Mouse (Mus musculus) stomach, embryonic 16.5 days (tissue): ENCODE results near the gene Cacnb3. TPM values are rescaled to one million over a fixed set of nuclear protein-coding genes. Genes with fewer than 3 reads are reported as not detected.
"Not testable (repeated sequence)": the region's sequence is repeated elsewhere in the genome, so short reads cannot be mapped to it uniquely, and the experiment has no call there.

Experiments used
- ATAC-seq: fragments of 200-750 bp; cut with Nextera tagmentation; 2 replicates; pipeline ENCODE4 v1.8.0; 2017; ENCODE audit warnings: moderate number of reproducible peaks, moderate TSS enrichment; ENCODE audit not compliant: insufficient read depth, low FRiP score
- H3K27ac ChIP-seq: fragments of 300-500 bp; sonication (generic); 2 replicates; pipeline ENCODE4 v1.5.1; 2014; ENCODE audit warnings: low read length
- H3K27me3 ChIP-seq: fragments of 300-500 bp; sonication (generic); 2 replicates; pipeline ENCODE4 v1.6.1; 2014; ENCODE audit warnings: low read length, control low read depth, mixed read lengths; ENCODE audit not compliant: control insufficient read depth, insufficient read depth
- H3K36me3 ChIP-seq: fragments of 300-500 bp; sonication (generic); 2 replicates; pipeline ENCODE4 v1.6.1; 2014; ENCODE audit warnings: low read length; ENCODE audit not compliant: control insufficient read depth, insufficient read depth
- H3K4me1 ChIP-seq: fragments of 300-500 bp; sonication (generic); 2 replicates; pipeline ENCODE4 v1.6.1; 2014; ENCODE audit warnings: low read length, control low read depth, mixed read lengths; ENCODE audit not compliant: control insufficient read depth, insufficient read depth
- H3K4me2 ChIP-seq: fragments of 300-500 bp; sonication (generic); 2 replicates; pipeline ENCODE4 v1.6.1; 2014; ENCODE audit warnings: low read depth, low read length, mixed read lengths
- H3K4me3 ChIP-seq: fragments of 300-500 bp; sonication (generic); replicated peaks from 2 replicates; pipeline ENCODE4 v1.5.1; 2014; ENCODE audit warnings: mild to moderate bottlenecking, low read length
- H3K9ac ChIP-seq: fragments of 300-500 bp; sonication (generic); 2 replicates; pipeline ENCODE4 v1.6.1; 2014; ENCODE audit warnings: low read length
- H3K9me3 ChIP-seq: fragments of 300-500 bp; sonication (generic); replicated peaks from 2 replicates; pipeline ENCODE4 v1.6.1; 2016; ENCODE audit warnings: low read length, control low read depth; ENCODE audit not compliant: control insufficient read depth
- WGBS: fragments of 180-500 bp; shearing (Covaris S2); extraction: QIAGEN DNeasy Blood & Tissue Kit; methylation state at CpG from one replicate; pipeline ENCODE4 v1.1.7; 2014; 5-methylcytosine and 5-hydroxymethylcytosine counted together
- polyA plus RNA-seq: library from polyadenylated mRNA; unstranded; fragments of >200 nt; fragmentation: Nextera tagmentation; extraction: Ambion mirVana; gene quantifications from 2 replicates; pipeline ENCODE4 v1.2.1, GENCODE M21; 2015

Gene Cacnb3
- polyA plus RNA-seq = 27.3 and 28.2 TPM in 2 replicates

DNA sequence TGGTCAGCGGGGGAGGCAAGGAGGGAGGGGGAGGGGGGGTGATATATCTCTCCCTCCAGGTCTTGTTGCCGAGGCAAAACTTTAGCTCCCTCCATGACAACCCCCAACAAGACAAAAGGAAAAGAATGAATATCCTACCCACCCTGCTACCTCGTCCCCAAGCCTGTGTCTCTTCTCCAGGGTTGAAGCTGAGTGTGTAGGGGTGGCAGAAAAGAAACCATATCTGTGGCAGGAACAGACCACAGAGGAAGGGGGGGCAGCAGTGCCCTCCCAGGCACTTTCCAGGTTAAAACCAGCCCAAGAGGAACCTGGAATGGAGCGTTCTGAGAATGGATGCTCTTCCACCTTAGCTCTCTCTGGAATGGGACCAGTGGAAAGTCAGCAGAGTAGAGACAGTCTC, at the start of gene Cacnb3:
Gene Cacnb3 (plus strand): TSS at position 301 of the 400 bp plus-strand sequence.
- WGBS = 45% methylated on average over 4 of the region's 4 CpGs
- Histone ChIP-seq H3K4me1 (peaks cover 44% of the 10 kb centered on the region), H3K4me3 (peak within 1 kb of the TSS; percentile 75), H3K4me2 (peak within 1 kb of the TSS; percentile 95), H3K36me3 (no peaks in the 10 kb centered on the region), H3K27me3 (peaks cover 16% of the 10 kb centered on the region), H3K9ac (peak within 1 kb of the TSS; percentile 74), H3K9me3 (no peaks in the 10 kb centered on the region), H3K27ac (peak within 1 kb of the TSS; percentile 74)
- no peak for ATAC-seq

DNA sequence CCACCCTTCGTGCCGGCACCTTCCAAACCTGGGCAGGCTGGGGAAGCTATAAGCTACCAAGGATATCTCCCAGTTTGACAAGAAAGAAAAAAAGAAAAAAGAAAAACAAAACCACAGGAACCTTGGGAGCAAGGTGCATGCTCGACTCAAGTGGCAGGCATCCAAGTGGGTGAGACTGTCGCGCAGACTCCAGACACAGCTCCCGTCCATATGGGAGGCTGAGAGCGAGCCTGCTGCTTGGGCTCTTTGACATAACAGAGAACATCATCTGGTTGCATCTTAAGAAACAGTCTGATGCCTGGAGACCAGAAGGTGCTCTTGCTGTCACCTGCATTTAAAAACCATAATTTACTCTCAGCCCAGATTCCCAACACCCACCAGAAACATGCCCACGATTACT, 48.2 kb upstream of the Cacnb3 start:
- 67% methylated on average over 8 of the region's 8 CpGs for WGBS
- ATAC-seq = no peak

DNA sequence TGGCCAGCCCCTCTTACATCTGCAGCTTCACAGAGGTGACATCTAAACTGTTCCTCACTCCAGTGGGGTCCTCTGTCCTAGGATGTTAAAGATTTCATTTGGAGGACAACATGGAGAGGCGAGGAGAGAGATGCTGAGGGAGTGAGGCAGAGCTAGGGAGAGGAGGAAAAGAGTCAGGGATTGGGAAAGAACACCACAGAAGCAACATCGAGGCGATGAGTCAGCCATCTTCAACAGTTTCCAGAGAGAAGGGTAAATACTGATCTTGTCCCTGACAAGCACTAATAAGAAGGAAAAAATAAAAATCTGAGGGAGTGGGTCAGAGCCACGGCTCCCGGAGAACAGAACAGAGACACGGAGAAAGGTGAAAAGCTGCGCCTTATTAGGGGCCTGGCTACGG, 47.6 kb upstream of the Cacnb3 start:
- H3K4me2 ChIP-seq = no peak overlapping the region
- no peak overlapping the region for H3K9ac ChIP-seq
- no peaks in the 10 kb centered on the region for H3K4me1 ChIP-seq
- no peak for ATAC-seq
- no peak overlapping the region for H3K4me3 ChIP-seq
- WGBS = 72% methylated on average over 8 of the region's 8 CpGs
- H3K9me3 ChIP-seq = no peaks in the 10 kb centered on the region
- no peaks in the 10 kb centered on the region for H3K36me3 ChIP-seq
- H3K27ac ChIP-seq = no peak overlapping the region
- H3K27me3 ChIP-seq = no peaks in the 10 kb centered on the region

More for the DNA sequence above, 48.2 kb upstream of the Cacnb3 start:
- Histone ChIP-seq H3K27me3 (no peaks in the 10 kb centered on the region), H3K9me3 (no peaks in the 10 kb centered on the region), H3K4me1 (no peaks in the 10 kb centered on the region), H3K9ac (no peak overlapping the region), H3K36me3 (no peaks in the 10 kb centered on the region), H3K4me3 (no peak overlapping the region), H3K27ac (no peak overlapping the region), H3K4me2 (no peak overlapping the region)

DNA sequence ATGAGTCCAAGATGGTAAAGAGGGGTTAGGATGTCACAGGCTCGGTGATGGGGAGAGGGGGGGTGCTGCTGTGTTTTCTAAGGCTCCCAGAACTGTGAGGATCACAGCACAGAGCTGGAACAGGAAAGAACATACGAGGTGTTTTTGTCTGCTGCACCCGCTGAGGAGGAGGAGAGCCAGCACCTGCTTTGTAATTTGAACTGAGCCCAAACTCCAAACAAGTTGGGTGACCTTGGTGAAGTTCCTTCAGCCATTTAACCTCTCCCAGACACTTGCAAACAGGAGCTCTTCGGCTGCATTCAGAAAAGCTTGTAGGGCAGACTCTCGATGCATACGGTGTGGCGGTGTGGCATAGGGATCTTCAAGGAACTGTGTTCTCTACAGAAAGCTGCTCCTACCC, 45.2 kb upstream of the Cacnb3 start:
- Histone ChIP-seq H3K27me3 (no peaks in the 10 kb centered on the region), H3K9me3 (no peaks in the 10 kb centered on the region), H3K9ac (no peak overlapping the region), H3K4me3 (no peak overlapping the region), H3K4me1 (no peaks in the 10 kb centered on the region), H3K36me3 (no peaks in the 10 kb centered on the region), H3K4me2 (no peak overlapping the region), H3K27ac (peak overlapping the region; percentile 66)
- ATAC-seq = no peak
- WGBS = 31% methylated on average over 7 of the region's 7 CpGs

DNA sequence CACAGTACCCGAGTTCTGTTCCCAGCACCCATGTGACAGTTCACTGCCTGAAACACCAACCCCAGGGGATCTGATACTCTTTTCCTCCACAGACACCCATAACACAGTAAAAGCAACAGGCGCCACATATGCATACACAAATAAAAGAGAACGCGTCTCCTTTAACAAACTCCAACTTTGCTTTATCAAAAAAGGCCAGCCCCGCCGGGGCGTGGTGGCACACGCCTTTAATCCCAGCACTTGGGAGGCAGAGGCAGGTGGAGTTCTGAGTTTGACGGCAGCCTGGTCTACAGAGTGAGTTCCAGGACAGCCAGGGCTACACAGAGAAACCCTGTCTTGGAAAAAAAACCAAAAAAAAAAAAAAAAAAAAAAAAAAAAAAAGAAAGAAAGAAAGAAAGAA, 44.5 kb upstream of the Cacnb3 start:
- not testable (repeated sequence) for H3K27me3 ChIP-seq, H3K9me3 ChIP-seq, H3K4me3 ChIP-seq, H3K36me3 ChIP-seq, H3K4me2 ChIP-seq, H3K4me1 ChIP-seq, ATAC-seq, H3K9ac ChIP-seq, H3K27ac ChIP-seq
- WGBS = 52% methylated on average over 9 of the region's 9 CpGs

DNA sequence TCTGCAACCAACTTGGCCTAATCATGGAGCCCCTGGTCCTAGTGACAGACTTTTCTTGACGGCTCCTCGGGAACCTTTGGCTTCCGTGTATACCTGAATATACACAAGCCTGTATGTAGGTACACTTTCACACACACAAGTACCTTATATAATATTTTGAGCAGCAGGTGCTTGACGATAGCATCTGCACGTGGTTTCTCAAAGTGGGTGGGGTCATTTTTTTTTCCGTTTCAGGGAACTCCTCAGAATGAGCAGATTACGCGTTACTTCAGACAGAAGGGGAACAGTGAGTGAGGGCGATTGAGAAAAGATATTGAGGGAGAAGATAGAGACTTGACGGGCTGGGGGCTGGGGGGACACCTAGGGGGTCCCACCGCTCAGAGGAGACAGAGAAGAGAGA, 42.9 kb upstream of the Cacnb3 start:
- ATAC-seq = no peak
- Histone ChIP-seq H3K4me2 (no peak overlapping the region), H3K9me3 (no peaks in the 10 kb centered on the region), H3K27ac (no peak overlapping the region), H3K4me3 (no peak overlapping the region), H3K36me3 (peaks cover 11% of the 10 kb centered on the region; the same call in 1 of the 2 replicates), H3K4me1 (no peaks in the 10 kb centered on the region), H3K9ac (no peak overlapping the region), H3K27me3 (no peaks in the 10 kb centered on the region)
- 84% methylated on average over 11 of the region's 11 CpGs for WGBS

DNA sequence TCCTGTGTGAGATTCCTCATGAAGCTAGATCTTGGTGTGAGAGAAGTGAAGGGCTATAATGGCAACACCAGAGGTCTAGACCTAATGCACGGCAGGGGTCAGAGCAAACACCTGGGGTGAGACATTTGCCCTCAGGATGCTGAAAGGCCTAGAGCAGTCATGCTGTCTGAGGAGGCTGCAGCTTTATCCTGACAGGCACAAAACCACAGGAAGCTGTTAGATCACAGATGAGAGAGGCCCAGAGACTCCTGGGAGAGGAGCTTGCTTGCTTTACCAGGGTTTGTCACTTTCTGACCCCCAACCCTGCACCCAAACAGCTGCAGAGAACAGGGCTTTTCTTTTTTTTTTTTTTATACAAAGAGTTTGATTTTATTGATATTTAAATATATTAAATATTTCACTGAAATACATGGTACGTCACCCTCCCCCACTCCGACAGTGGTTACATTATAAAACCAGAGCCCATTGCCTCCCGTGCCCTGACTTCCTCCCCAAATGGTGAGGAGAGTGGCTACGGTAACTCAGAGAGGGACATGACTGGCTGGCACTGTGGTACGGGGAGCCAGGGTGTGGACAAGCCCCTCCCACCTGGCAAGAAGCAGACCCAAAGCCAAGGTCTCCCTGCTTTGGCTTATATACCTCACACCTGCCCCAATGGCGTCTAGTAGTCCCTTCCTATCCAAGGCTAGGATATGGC, 40.9 kb upstream of the Cacnb3 start:
- no peak for ATAC-seq

DNA sequence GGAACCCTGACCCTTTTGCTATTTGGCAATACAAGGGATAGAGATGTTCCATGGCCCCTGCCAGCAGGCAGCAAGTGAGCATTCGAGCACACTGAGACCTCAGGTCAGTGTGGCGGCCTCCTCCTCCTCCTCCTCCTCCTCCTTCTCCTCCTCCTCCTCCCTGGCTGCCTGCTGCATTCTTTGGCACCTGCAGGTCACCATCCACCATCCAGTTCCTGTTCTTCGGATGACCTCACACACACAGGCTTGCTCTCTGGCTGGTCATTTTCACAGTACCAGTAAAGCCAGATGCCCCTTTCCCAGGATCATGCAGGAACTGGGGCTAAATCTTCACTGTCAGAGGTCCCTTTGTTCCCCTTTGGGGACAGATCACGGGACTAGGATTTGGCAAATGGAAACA, 39.2 kb upstream of the Cacnb3 start:
- Histone ChIP-seq H3K9ac (no peak overlapping the region), H3K27me3 (no peaks in the 10 kb centered on the region), H3K36me3 (peaks cover 24% of the 10 kb centered on the region), H3K9me3 (no peaks in the 10 kb centered on the region), H3K4me3 (no peak overlapping the region), H3K4me1 (no peaks in the 10 kb centered on the region), H3K4me2 (no peak overlapping the region), H3K27ac (no peak overlapping the region)
- 72% methylated on average over 4 of the region's 4 CpGs for WGBS
- no peak for ATAC-seq

More for the DNA sequence above, 40.9 kb upstream of the Cacnb3 start:
- Histone ChIP-seq H3K27me3 (no peaks in the 10 kb centered on the region), H3K36me3 (peaks cover 17% of the 10 kb centered on the region; the same call in 1 of the 2 replicates), H3K9ac (no peak overlapping the region), H3K4me2 (no peak overlapping the region), H3K27ac (no peak overlapping the region), H3K9me3 (no peaks in the 10 kb centered on the region), H3K4me1 (no peaks in the 10 kb centered on the region), H3K4me3 (no peak overlapping the region)
- 58% methylated on average over 7 of the region's 7 CpGs for WGBS

DNA sequence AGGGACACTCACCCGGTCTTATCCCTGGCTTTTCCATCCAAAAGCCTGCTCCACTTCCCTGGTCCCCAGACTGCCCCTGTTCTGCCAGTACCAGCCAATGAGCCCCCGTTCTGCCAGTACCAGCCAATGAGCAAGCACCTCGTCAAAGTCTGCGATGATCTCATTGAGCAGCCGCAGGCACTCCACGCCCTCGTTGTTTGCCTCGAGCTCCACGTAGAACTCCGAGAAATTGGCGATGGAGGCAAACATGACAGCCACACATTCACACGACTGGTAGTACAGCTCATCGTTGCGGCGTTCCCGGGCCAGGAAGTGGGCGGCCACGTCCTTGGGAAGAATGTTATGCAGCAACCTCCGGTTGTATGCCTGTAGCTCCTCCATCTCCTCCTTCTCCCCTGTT, 36.4 kb upstream of the Cacnb3 start:
- no peak for ATAC-seq
- Histone ChIP-seq H3K4me3 (no peak overlapping the region), H3K4me2 (no peak overlapping the region), H3K9me3 (no peaks in the 10 kb centered on the region), H3K9ac (no peak overlapping the region), H3K27me3 (no peaks in the 10 kb centered on the region), H3K4me1 (no peaks in the 10 kb centered on the region), H3K36me3 (peaks cover 33% of the 10 kb centered on the region), H3K27ac (no peak overlapping the region)
- 78% methylated on average over 19 of the region's 19 CpGs for WGBS
